Mouse (Mus musculus): ENCODE data around the gene Tnik.

- TF ChIP-seq TAL1 (IDR thresholded peaks at IDR 0.05; ENCODE audit: low read length) (no peak), GATA1 (IDR thresholded peaks at IDR 0.05; ENCODE audit: low read length) (no peak)
These were observed 246.4 kb downstream of the Tnik start for GRCm38 (mm10) chr3:28509337-28509935.

All from erythroblast, embryonic 14.5 days (primary cell).